ENCODE assay signal across 20 mouse cellular contexts in genomic region chr7:71966015-71966414, GRCm38 (mm10).
DNase-seq lines count a peak whose midpoint lies in the region; TF ChIP-seq lines count a peak whose summit lies in the region.
"Had no signal": no experiment of that assay in that cellular context is flagged by ENCODE, and none has a peak within 500 bp of the region (broad histone marks: within the 10 kb centered on the region; RNA-seq: fewer than 3 reads in every experiment).

No protein-coding gene starts in this region.

- H3K4me1 ChIP-seq in lung, adult 2 months (ENCODE audit: control insufficient read depth, insufficient read depth, low read length) = no peaks in the 10 kb centered on the region
- peaks cover 3% of the 10 kb centered on the region for H3K4me1 ChIP-seq in forebrain, embryonic 10.5 days
- H3K4me1 ChIP-seq: heart, embryonic 13.5 days had no signal

- H3K36me3 ChIP-seq in forebrain, embryonic 10.5 days (replicated peaks) = no peaks in the 10 kb centered on the region
- H3K36me3 ChIP-seq: heart, embryonic 13.5 days; midbrain, embryonic 13.5 days had no signal

- TF ChIP-seq POLR2A in lung, adult 2 months (IDR thresholded peaks at IDR 0.05; ENCODE audit: borderline replicate concordance, extremely low read depth, low read depth, low read length) = no peak

- no peak overlapping the region for H3K4me3 ChIP-seq in lung, adult 2 months (replicated peaks; ENCODE audit: extremely low read depth, low read depth, low read length)
- no peak overlapping the region for H3K4me3 ChIP-seq in forebrain, embryonic 10.5 days
- H3K4me3 ChIP-seq: heart, embryonic 13.5 days; layer of hippocampus, adult 2 months; midbrain, embryonic 13.5 days; myocyte had no signal

- H3K27ac ChIP-seq in forebrain, embryonic 10.5 days = no peak overlapping the region
- H3K27ac ChIP-seq: heart, embryonic 13.5 days; hindbrain, embryonic 14.5 days; layer of hippocampus, adult 2 months; midbrain, embryonic 13.5 days had no signal

- no peaks in the 10 kb centered on the region for H3K9me3 ChIP-seq in forebrain, embryonic 10.5 days
- H3K9me3 ChIP-seq: heart, embryonic 13.5 days; midbrain, embryonic 13.5 days had no signal

- 76% methylated on average over 4 of the region's 4 CpGs for WGBS in lung, adult 2 months
- 79% methylated on average over 4 of the region's 4 CpGs for WGBS in forebrain, embryonic 10.5 days

- H3K27me3 ChIP-seq in forebrain, embryonic 10.5 days (ENCODE audit: poor library complexity, severe bottlenecking) = no peaks in the 10 kb centered on the region
- H3K27me3 ChIP-seq: heart, embryonic 13.5 days; midbrain, embryonic 13.5 days; Patski had no signal

- TF ChIP-seq CTCF in lung, adult 2 months (IDR thresholded peaks at IDR 0.05; ENCODE audit: insufficient read depth, low read length) = 0 out of 2 replicates have a peak, but pooled peaks have one; percentile 8

- DNase-seq in kidney, postnatal 10 days = peak; percentile 26
- DNase-seq in kidney, adult 9 months = no peak
- no peak for DNase-seq in lung, adult 2 months
- DNase-seq in lung, postnatal 14 days = no peak
- DNase-seq in ES-CJ7 (ENCODE audit: low read depth, low spot score) = peak; percentile 13
- peak; percentile 27 for DNase-seq in ZHBTc4 (ENCODE audit: low read depth, low spot score)
- DNase-seq in frontal cortex, postnatal 14 days (ENCODE audit: low spot score in 2 of 2) = no peak
- no peak for DNase-seq in forebrain, embryonic 10.5 days (ENCODE audit: extremely low spot score, low spot score)
- DNase-seq: cerebellum, adult 11-12 months; cerebellum, postnatal 25 days; gastrocnemius, postnatal 10 days; heart, adult 11 months; layer of hippocampus, postnatal 36 days; thymus, adult 18-20 months had no signal

Comparison
In these comparisons a context has a peak if more than half of its experiments do, and no peak if none do; other contexts are left out.
1. DNase-seq: peak in kidney, postnatal 10 days (single experiment), ES-CJ7 (single experiment) and ZHBTc4 (single experiment); none in kidney, adult 9 months (single experiment), lung, adult 2 months (single experiment), lung, postnatal 14 days (single experiment), frontal cortex, postnatal 14 days (0 of 2) and forebrain, embryonic 10.5 days (single experiment).